Mouse (Mus musculus): ENCODE results near the gene Tcf25.

Gene Tcf25

GRCm38 (mm10) chr8:123428939-123429721 lies 55.6 kb downstream of the Tcf25 start:
- WGBS: 96% methylated on average over 23 of the region's 23 CpGs

GRCm38 (mm10) chr8:123429722-123430013 lies 56.1 kb downstream of the Tcf25 start:
- WGBS: 96% methylated on average over 15 of the region's 15 CpGs

- 92% methylated on average over 8 of the region's 8 CpGs for WGBS
Observed at GRCm38 (mm10) chr8:123430936-123431335, 57.4 kb downstream of the Tcf25 start.

- 96% methylated on average over 25 of the region's 25 CpGs for whole genome bisulfite sequencing
Observed at GRCm38 (mm10) chr8:123431616-123432365, 58.2 kb downstream of the Tcf25 start.

- WGBS: 95% methylated on average over 16 of the region's 16 CpGs
Observed at GRCm38 (mm10) chr8:123432381-123432780, 58.8 kb downstream of the Tcf25 start.

- 97% methylated on average over 47 of the region's 47 CpGs for WGBS
Observed at GRCm38 (mm10) chr8:123433241-123433974, 59.9 kb downstream of the Tcf25 start.

GRCm38 (mm10) chr8:123441788-123442187 lies 68.2 kb downstream of the Tcf25 start:
- WGBS: 85% methylated on average over 2 of the region's 2 CpGs

- WGBS: 87% methylated on average over 5 of the region's 5 CpGs
Observed at GRCm38 (mm10) chr8:123442351-123442750, 68.8 kb downstream of the Tcf25 start.

- WGBS: 2% methylated on average over 41 of the region's 41 CpGs
Observed at GRCm38 (mm10) chr8:123442871-123443575, 69.5 kb downstream of the Tcf25 start.

GRCm38 (mm10) chr8:123443576-123443921 lies 70.0 kb downstream of the Tcf25 start:
- WGBS: 11% methylated on average over 4 of the region's 4 CpGs

GRCm38 (mm10) chr8:123444131-123444530 lies 70.6 kb downstream of the Tcf25 start:
- WGBS: 81% methylated on average over 6 of the region's 6 CpGs

- 92% methylated on average over 10 of the region's 10 CpGs for WGBS
Observed at GRCm38 (mm10) chr8:123445981-123446380, 72.4 kb downstream of the Tcf25 start.

- WGBS: 95% methylated on average over 6 of the region's 6 CpGs
Observed at GRCm38 (mm10) chr8:123446799-123447198, 73.2 kb downstream of the Tcf25 start.

GRCm38 (mm10) chr8:123450783-123451182 lies 77.2 kb downstream of the Tcf25 start:
- WGBS: 80% methylated on average over 5 of the region's 5 CpGs

- WGBS: 95% methylated on average over 12 of the region's 12 CpGs
Observed at GRCm38 (mm10) chr8:123451747-123452146, 78.2 kb downstream of the Tcf25 start.

- WGBS: 57% methylated on average over 4 of the region's 4 CpGs
Observed at GRCm38 (mm10) chr8:123452149-123452548, 78.6 kb downstream of the Tcf25 start.

- WGBS: 84% methylated on average over 7 of the region's 7 CpGs
Observed at GRCm38 (mm10) chr8:123453291-123453690, 79.7 kb downstream of the Tcf25 start.
